Mouse (Mus musculus): ENCODE data around the gene Cadm1. TPM values are rescaled to one million over a fixed set of nuclear protein-coding genes. Genes with fewer than 3 reads are reported as not detected.

Gene Cadm1
- polyA plus RNA-seq, 1 experiment = 4.0 TPM

GRCm38 (mm10) chr9:47730247-47730646, 200.3 kb downstream of the Cadm1 start:
- TF ChIP-seq POLR2A (IDR thresholded peaks at IDR 0.05; ENCODE audit: borderline replicate concordance, control insufficient read depth, low read depth, low read length) (no peak), CTCF (IDR thresholded peaks at IDR 0.05; ENCODE audit: control insufficient read depth, insufficient read depth, low read length) (no peak)
- no peaks in the 10 kb centered on the region; the same call in 1 of the 2 replicates for H3K4me1 ChIP-seq (ENCODE audit: control insufficient read depth, insufficient read depth, low read length)
- no peak overlapping the region for H3K27ac ChIP-seq (ENCODE audit: control insufficient read depth, insufficient read depth, low read depth, low read length, poor library complexity)
- WGBS = 80% methylated on average over 6 of the region's 6 CpGs
- H3K4me3 ChIP-seq (replicated peaks; ENCODE audit: control insufficient read depth, low read depth, low read length) = no peak overlapping the region

GRCm38 (mm10) chr9:47733780-47734451, 203.9 kb downstream of the Cadm1 start:
- TF ChIP-seq POLR2A (IDR thresholded peaks at IDR 0.05; ENCODE audit: borderline replicate concordance, control insufficient read depth, low read depth, low read length) = no peak
- no peak for TF ChIP-seq CTCF (IDR thresholded peaks at IDR 0.05; ENCODE audit: control insufficient read depth, insufficient read depth, low read length)
- WGBS = 20% methylated on average over 13 of the region's 13 CpGs
- Histone ChIP-seq H3K4me3 (replicated peaks; ENCODE audit: control insufficient read depth, low read depth, low read length) (no peak overlapping the region), H3K4me1 (ENCODE audit: control insufficient read depth, insufficient read depth, low read length) (no peaks in the 10 kb centered on the region; the same call in 1 of the 2 replicates), H3K27ac (ENCODE audit: control insufficient read depth, insufficient read depth, low read depth, low read length, poor library complexity) (peak overlapping the region; percentile 67)

- no peak overlapping the region for H3K27ac ChIP-seq (ENCODE audit: control insufficient read depth, insufficient read depth, low read depth, low read length, poor library complexity)
- H3K4me1 ChIP-seq (ENCODE audit: control insufficient read depth, insufficient read depth, low read length) = no peaks in the 10 kb centered on the region; the same call in 1 of the 2 replicates
- TF ChIP-seq CTCF (IDR thresholded peaks at IDR 0.05; ENCODE audit: control insufficient read depth, insufficient read depth, low read length) = no peak
- no peak for TF ChIP-seq POLR2A (IDR thresholded peaks at IDR 0.05; ENCODE audit: borderline replicate concordance, control insufficient read depth, low read depth, low read length)
- 76% methylated on average over 5 of the region's 5 CpGs for WGBS
- no peak overlapping the region for H3K4me3 ChIP-seq (replicated peaks; ENCODE audit: control insufficient read depth, low read depth, low read length)
Measured at GRCm38 (mm10) chr9:47734905-47735304, 204.9 kb downstream of the Cadm1 start.

- no peak overlapping the region for H3K4me3 ChIP-seq (replicated peaks; ENCODE audit: control insufficient read depth, low read depth, low read length)
- no peak overlapping the region for H3K27ac ChIP-seq (ENCODE audit: control insufficient read depth, insufficient read depth, low read depth, low read length, poor library complexity)
- TF ChIP-seq POLR2A (IDR thresholded peaks at IDR 0.05; ENCODE audit: borderline replicate concordance, control insufficient read depth, low read depth, low read length) = no peak
- no peak for TF ChIP-seq CTCF (IDR thresholded peaks at IDR 0.05; ENCODE audit: control insufficient read depth, insufficient read depth, low read length)
- H3K4me1 ChIP-seq (ENCODE audit: control insufficient read depth, insufficient read depth, low read length) = no peaks in the 10 kb centered on the region; the same call in 1 of the 2 replicates
- 68% methylated on average over 4 of the region's 4 CpGs for WGBS
Measured at GRCm38 (mm10) chr9:47738799-47739198, 208.8 kb downstream of the Cadm1 start.

GRCm38 (mm10) chr9:47739276-47739675, 209.3 kb downstream of the Cadm1 start:
- Histone ChIP-seq H3K4me1 (ENCODE audit: control insufficient read depth, insufficient read depth, low read length) (no peaks in the 10 kb centered on the region; the same call in 1 of the 2 replicates), H3K27ac (ENCODE audit: control insufficient read depth, insufficient read depth, low read depth, low read length, poor library complexity) (no peak overlapping the region)
- WGBS = 21% methylated on average over 7 of the region's 7 CpGs

GRCm38 (mm10) chr9:47741751-47742150, 211.8 kb downstream of the Cadm1 start:
- H3K4me1 ChIP-seq (ENCODE audit: control insufficient read depth, insufficient read depth, low read length) = no peaks in the 10 kb centered on the region
- 81% methylated on average over 3 of the region's 3 CpGs for WGBS
- no peak for TF ChIP-seq CTCF (IDR thresholded peaks at IDR 0.05; ENCODE audit: control insufficient read depth, insufficient read depth, low read length)
- TF ChIP-seq POLR2A (IDR thresholded peaks at IDR 0.05; ENCODE audit: borderline replicate concordance, control insufficient read depth, low read depth, low read length) = no peak

More at GRCm38 (mm10) chr9:47739276-47739675, 209.3 kb downstream of the Cadm1 start:
- H3K4me3 ChIP-seq (replicated peaks; ENCODE audit: control insufficient read depth, low read depth, low read length) = no peak overlapping the region
- TF ChIP-seq CTCF (IDR thresholded peaks at IDR 0.05; ENCODE audit: control insufficient read depth, insufficient read depth, low read length) (no peak), POLR2A (IDR thresholded peaks at IDR 0.05; ENCODE audit: borderline replicate concordance, control insufficient read depth, low read depth, low read length) (no peak)

GRCm38 (mm10) chr9:47744916-47745315, 214.9 kb downstream of the Cadm1 start:
- WGBS = 85% methylated on average over 3 of the region's 3 CpGs
- H3K4me1 ChIP-seq (ENCODE audit: control insufficient read depth, insufficient read depth, low read length) = no peaks in the 10 kb centered on the region
- no peak overlapping the region for H3K4me3 ChIP-seq (replicated peaks; ENCODE audit: control insufficient read depth, low read depth, low read length)
- no peak for TF ChIP-seq POLR2A (IDR thresholded peaks at IDR 0.05; ENCODE audit: borderline replicate concordance, control insufficient read depth, low read depth, low read length)
- TF ChIP-seq CTCF (IDR thresholded peaks at IDR 0.05; ENCODE audit: control insufficient read depth, insufficient read depth, low read length) = no peak
- H3K27ac ChIP-seq (ENCODE audit: control insufficient read depth, insufficient read depth, low read depth, low read length, poor library complexity) = no peak overlapping the region

More at GRCm38 (mm10) chr9:47741751-47742150, 211.8 kb downstream of the Cadm1 start:
- no peak overlapping the region for H3K4me3 ChIP-seq (replicated peaks; ENCODE audit: control insufficient read depth, low read depth, low read length)
- no peak overlapping the region for H3K27ac ChIP-seq (ENCODE audit: control insufficient read depth, insufficient read depth, low read depth, low read length, poor library complexity)

- H3K27ac ChIP-seq (ENCODE audit: control insufficient read depth, insufficient read depth, low read depth, low read length, poor library complexity) = no peak overlapping the region
- H3K4me3 ChIP-seq (replicated peaks; ENCODE audit: control insufficient read depth, low read depth, low read length) = no peak overlapping the region
- WGBS = 73% methylated on average over 7 of the region's 7 CpGs
- TF ChIP-seq POLR2A (IDR thresholded peaks at IDR 0.05; ENCODE audit: borderline replicate concordance, control insufficient read depth, low read depth, low read length) = no peak
- TF ChIP-seq CTCF (IDR thresholded peaks at IDR 0.05; ENCODE audit: control insufficient read depth, insufficient read depth, low read length) = no peak
- H3K4me1 ChIP-seq (ENCODE audit: control insufficient read depth, insufficient read depth, low read length) = no peaks in the 10 kb centered on the region
Measured at GRCm38 (mm10) chr9:47745716-47746115, 215.7 kb downstream of the Cadm1 start.
